Mouse (Mus musculus) left cerebral cortex, postnatal 25 days (tissue): Measurements from ENCODE around the gene Gm49403. TPM values are rescaled to one million over a fixed set of nuclear protein-coding genes. Genes with fewer than 3 reads are reported as not detected.

Experiments used
- microRNA-seq, 2 experiments: library from miRNA; unstranded; fragments of <30 nt; microRNA quantifications; one replicate each; pipeline ENCODE4 v1.2.0; 2022
- total RNA-seq, 2 experiments: library from RNA; stranded (reverse); gene quantifications; 2 replicates each; pipeline ENCODE4 v1.2.3; 2021

Gene Gm49403
- total RNA-seq, 2 experiments from 2014 or later, result not detected

Small RNA genes lying within 50 kb of the gene (microRNA-seq; reads per million reads assigned to microRNA genes)
- 0 reads per million in 2 experiments for gene Mir5136

Other genes with a start within 250 kb of the Gm49403 start
- gene Chrm1, start 220.1 kb upstream of the Gm49403 start, total RNA-seq, result 100 to 1,000 TPM; 160 to 162 TPM
- 100 to 1,000 TPM; 148 to 161 TPM for gene Slc3a2, start 160.6 kb upstream of the Gm49403 start, total RNA-seq
- gene Wdr74, start 148.1 kb upstream of the Gm49403 start, total RNA-seq, result 10 to 100 TPM; 46.0 to 58.5 TPM
- gene 1700092M07Rik, start 143.2 kb upstream of the Gm49403 start, total RNA-seq, result 1 to 10 TPM; 1.1 to 1.5 TPM
- 10 to 100 TPM; 61.5 to 70.1 TPM for gene Stx5a, start 142.5 kb upstream of the Gm49403 start, total RNA-seq
- 10 to 100 TPM; 87.4 to 92.0 TPM for gene Nxf1, start 126.9 kb upstream of the Gm49403 start, total RNA-seq
- gene Tmem223, start 112.9 kb upstream of the Gm49403 start, total RNA-seq, result 10 to 100 TPM; 73.0 to 75.0 TPM
- gene Tmem179b, start 109.5 kb upstream of the Gm49403 start, total RNA-seq, result 10 to 100 TPM; 10.6 to 10.9 TPM
- 10 to 100 TPM; 12.0 to 12.4 TPM for gene Taf6l, start 97.5 kb upstream of the Gm49403 start, total RNA-seq
- gene Polr2g, start 85.4 kb upstream of the Gm49403 start, total RNA-seq, result 100 to 1,000 TPM; 107 to 113 TPM
- 1 to 10 TPM; 5.9 to 7.1 TPM for gene Zbtb3, start 81.4 kb upstream of the Gm49403 start, total RNA-seq
- gene Ttc9c, start 64.6 kb upstream of the Gm49403 start, total RNA-seq, result 10 to 100 TPM; 35.1 to 35.5 TPM
- 100 to 1,000 TPM; 110 to 112 TPM for gene Hnrnpul2, start 63.9 kb upstream of the Gm49403 start, total RNA-seq
- gene AC129217.1, start 54.2 kb upstream of the Gm49403 start, total RNA-seq, result not detected
- gene Bscl2, start 46.5 kb upstream of the Gm49403 start, total RNA-seq, result 100 to 1,000 TPM; 111 to 112 TPM
- gene Gng3, start 44.7 kb upstream of the Gm49403 start, total RNA-seq, result 100 to 1,000 TPM; 201 to 223 TPM
- gene Lrrn4cl, start 33.2 kb upstream of the Gm49403 start, total RNA-seq, result under 1 TPM; 0.92 to 0.96 TPM
- gene Ubxn1, start 12.4 kb upstream of the Gm49403 start, total RNA-seq, result 10 to 100 TPM; 91.0 to 94.1 TPM
- 10 to 100 TPM; 32.3 to 35.6 TPM for gene Uqcc3, start 3.0 kb upstream of the Gm49403 start, total RNA-seq
- gene Lbhd1, start 198 bp upstream of the Gm49403 start, total RNA-seq, result 1 to 10 TPM; 5.4 to 7.2 TPM
- gene 1810009A15Rik, start 4.9 kb downstream of the Gm49403 start, total RNA-seq, result 10 to 100 TPM; 21.4 to 23.9 TPM
- gene Gm49416, start 5.0 kb downstream of the Gm49403 start, total RNA-seq, result 1 to 10 TPM; 2.4 to 3.3 TPM
- gene Ints5, start 9.1 kb downstream of the Gm49403 start, total RNA-seq, result 10 to 100 TPM; 22.6 to 24.3 TPM
- 100 to 1,000 TPM in 1 of 2 experiments, 10 to 100 TPM in 1; 98.5 to 102 TPM for gene Ganab, start 14.1 kb downstream of the Gm49403 start, total RNA-seq
- 100 to 1,000 TPM; 151 to 163 TPM for gene B3gat3, start 36.4 kb downstream of the Gm49403 start, total RNA-seq
- 1 to 10 TPM; 5.7 TPM for gene Rom1, start 45.4 kb downstream of the Gm49403 start, total RNA-seq
- 1 to 10 TPM; 8.2 to 8.4 TPM for gene Eml3, start 45.6 kb downstream of the Gm49403 start, total RNA-seq
- gene Mta2, start 57.9 kb downstream of the Gm49403 start, total RNA-seq, result 10 to 100 TPM; 46.0 to 46.9 TPM
- gene Tut1, start 69.9 kb downstream of the Gm49403 start, total RNA-seq, result 10 to 100 TPM; 18.7 to 20.1 TPM
- gene Eef1g, start 83.1 kb downstream of the Gm49403 start, total RNA-seq, result 100 to 1,000 TPM; 203 to 212 TPM
- gene Ahnak, start 105.4 kb downstream of the Gm49403 start, total RNA-seq, result 10 to 100 TPM; 20.2 to 21.0 TPM
- not detected for gene Scgb1a1, start 204.0 kb downstream of the Gm49403 start, total RNA-seq